13 mouse cellular contexts compared by ENCODE assay signal in genomic region chr2:71191391-71192194, GRCm38 (mm10). TPM values are rescaled to one million over a fixed set of nuclear protein-coding genes. Genes with fewer than 3 reads are reported as not detected.
A peak's percentile ranks its signal among the peaks of the same experiment; 100 is the strongest.
DNase-seq lines count a peak whose midpoint lies in the region; ATAC-seq lines count a peak whose summit lies in the region.
"Had no signal": no experiment of that assay in that cellular context is flagged by ENCODE, and none has a peak within 500 bp of the region (broad histone marks: within the 10 kb centered on the region; RNA-seq: fewer than 3 reads in every experiment).

No protein-coding gene starts in this region.

- WGBS in limb, embryonic 12.5 days, result 26% methylated on average over 16 of the region's 16 CpGs
- WGBS in limb, embryonic 10.5 days, result 37% methylated on average over 16 of the region's 16 CpGs
- WGBS in hindbrain, embryonic 14.5 days, result 15% methylated on average over 16 of the region's 16 CpGs
- 10% methylated on average over 16 of the region's 16 CpGs for WGBS in neural tube, embryonic 15.5 days

- H3K9me3 ChIP-seq in limb, embryonic 12.5 days, result no peaks in the 10 kb centered on the region
- no peaks in the 10 kb centered on the region for H3K9me3 ChIP-seq in limb, embryonic 10.5 days (replicated peaks)
- no peaks in the 10 kb centered on the region for H3K9me3 ChIP-seq in hindbrain, embryonic 14.5 days (ENCODE audit: control insufficient read depth, low read length)
- no peaks in the 10 kb centered on the region; the same call in 1 of the 2 replicates for H3K9me3 ChIP-seq in neural tube, embryonic 15.5 days (replicated peaks)
- H3K9me3 ChIP-seq: liver, embryonic 13.5 days had no signal

- H3K36me3 ChIP-seq in limb, embryonic 12.5 days, result no peaks in the 10 kb centered on the region
- no peaks in the 10 kb centered on the region for H3K36me3 ChIP-seq in limb, embryonic 10.5 days
- H3K36me3 ChIP-seq in hindbrain, embryonic 14.5 days (replicated peaks; ENCODE audit: control insufficient read depth, insufficient read depth), result no peaks in the 10 kb centered on the region
- H3K36me3 ChIP-seq in neural tube, embryonic 15.5 days, result no peaks in the 10 kb centered on the region
- H3K36me3 ChIP-seq: liver, embryonic 13.5 days had no signal

- H3K27ac ChIP-seq in limb, embryonic 12.5 days, result no peak overlapping the region
- no peak overlapping the region for H3K27ac ChIP-seq in limb, embryonic 10.5 days
- peak overlapping the region; percentile 70 for H3K27ac ChIP-seq in hindbrain, embryonic 14.5 days
- H3K27ac ChIP-seq in neural tube, embryonic 15.5 days (replicated peaks), result peak overlapping the region; percentile 75
- H3K27ac ChIP-seq: liver, embryonic 13.5 days had no signal

- ATAC-seq in limb, embryonic 12.5 days (ENCODE audit: insufficient number of reproducible peaks, insufficient read depth, low FRiP score, low TSS enrichment, low read depth), result no peak
- ATAC-seq in hindbrain, embryonic 14.5 days (ENCODE audit: low FRiP score), result 0 out of 2 replicates have a peak, but pooled peaks have one; percentile 51
- ATAC-seq in neural tube, embryonic 15.5 days (ENCODE audit: low FRiP score), result peak; percentile 61

- H3K4me1 ChIP-seq in limb, embryonic 12.5 days (replicated peaks), result peaks cover 12% of the 10 kb centered on the region
- H3K4me1 ChIP-seq in limb, embryonic 10.5 days, result peaks cover 10% of the 10 kb centered on the region
- peaks cover 30% of the 10 kb centered on the region for H3K4me1 ChIP-seq in hindbrain, embryonic 14.5 days (replicated peaks; ENCODE audit: control insufficient read depth, insufficient read depth, low read length)
- peaks cover 30% of the 10 kb centered on the region for H3K4me1 ChIP-seq in neural tube, embryonic 15.5 days

- H3K4me3 ChIP-seq in limb, embryonic 12.5 days (replicated peaks), result no peak overlapping the region
- no peak overlapping the region; the same call in 1 of the 2 replicates for H3K4me3 ChIP-seq in limb, embryonic 10.5 days
- no peak overlapping the region; the same call in 1 of the 2 replicates for H3K4me3 ChIP-seq in hindbrain, embryonic 14.5 days (replicated peaks; ENCODE audit: low read length)
- H3K4me3 ChIP-seq in neural tube, embryonic 15.5 days (replicated peaks), result peak overlapping the region; percentile 8; the same call in 1 of the 2 replicates
- H3K4me3 ChIP-seq: erythroblast, embryonic 14.5 days; liver, embryonic 13.5 days; myocyte had no signal

- H3K27me3 ChIP-seq in limb, embryonic 12.5 days, result peaks cover 4% of the 10 kb centered on the region; the same call in 1 of the 2 replicates
- peaks cover 38% of the 10 kb centered on the region; the same call in 1 of the 2 replicates for H3K27me3 ChIP-seq in limb, embryonic 10.5 days (ENCODE audit: low read depth, poor library complexity, severe bottlenecking)
- no peaks in the 10 kb centered on the region for H3K27me3 ChIP-seq in hindbrain, embryonic 14.5 days (ENCODE audit: control insufficient read depth, insufficient read depth, low read length)
- H3K27me3 ChIP-seq in neural tube, embryonic 15.5 days (replicated peaks), result no peaks in the 10 kb centered on the region

- peak overlapping the region; percentile 35 for H3K4me2 ChIP-seq in limb, embryonic 12.5 days
- peak overlapping the region; percentile 49 for H3K4me2 ChIP-seq in hindbrain, embryonic 14.5 days (replicated peaks)
- peak overlapping the region; percentile 51 for H3K4me2 ChIP-seq in neural tube, embryonic 15.5 days
- H3K4me2 ChIP-seq: liver, embryonic 13.5 days had no signal

- no peak overlapping the region for H3K9ac ChIP-seq in limb, embryonic 12.5 days (replicated peaks)
- peak overlapping the region; percentile 35 for H3K9ac ChIP-seq in hindbrain, embryonic 14.5 days
- no peak overlapping the region; the same call in 1 of the 2 replicates for H3K9ac ChIP-seq in neural tube, embryonic 15.5 days (replicated peaks)
- H3K9ac ChIP-seq: liver, embryonic 13.5 days had no signal

- DNase-seq in embryo, embryonic 9.5 days (ENCODE audit: extremely low spot score), result peak; percentile 3
- no peak for DNase-seq in embryo, embryonic 10 days (ENCODE audit: low spot score)
- no peak for DNase-seq in limb, embryonic 10.5 days (ENCODE audit: low spot score)
- DNase-seq in hindbrain, embryonic 14.5 days (ENCODE audit: low spot score), result peak; percentile 54
- no peak for DNase-seq in adrenal gland, adult (ENCODE audit: inconsistent age in 2 of 2, low spot score in 1 of 2)
- no peak for DNase-seq in spleen, postnatal 10 days (ENCODE audit: low spot score in 2 of 2)
- DNase-seq: kidney, postnatal 14 days; liver, embryonic 13.5 days; spleen, adult 18-20 months had no signal

RNA-seq across cellular contexts. Expression of gene Dync1i2, which starts 19.9 kb away (rescaled TPM):
- 102 and 107 TPM in 2 replicates for polyA plus RNA-seq in limb, embryonic 12.5 days (2016; fragmentation: Nextera tagmentation; extraction: Ambion mirVana)
- 83.3 and 95.3 TPM in 2 replicates for polyA plus RNA-seq in limb, embryonic 10.5 days (2016; fragmentation: Nextera tagmentation; extraction: Ambion mirVana)
- 224 and 227 TPM in 2 replicates for polyA plus RNA-seq in hindbrain, embryonic 14.5 days (2014; fragmentation: Nextera tagmentation; extraction: Ambion mirVana)
- polyA plus RNA-seq in neural tube, embryonic 15.5 days (2015; fragmentation: Nextera tagmentation; extraction: Ambion mirVana), result 144 and 163 TPM in 2 replicates

Comparison
In these comparisons a context has a peak if more than half of its experiments do, and no peak if none do; other contexts are left out.
1. DNase-seq: peak in embryo, embryonic 9.5 days (single experiment) and hindbrain, embryonic 14.5 days (single experiment); none in embryo, embryonic 10 days (single experiment), limb, embryonic 10.5 days (single experiment), adrenal gland, adult (0 of 2) and spleen, postnatal 10 days (0 of 2).
2. H3K27ac ChIP-seq: peak in hindbrain, embryonic 14.5 days (single experiment) and neural tube, embryonic 15.5 days (single experiment); none in limb, embryonic 12.5 days (single experiment) and limb, embryonic 10.5 days (single experiment).
3. Peak in every context shown above with its lines, with median percentiles within 50 percentile points of each other: H3K4me2 ChIP-seq.